Mouse (Mus musculus) adipocyte (in vitro differentiated cells): ENCODE data around the gene Gm10271.

Experiments
- DNase-seq: peaks from one replicate; pipeline ENCODE4 v3.0.0-alpha.2; 2016; ENCODE audit warnings: low spot score

The Gm10271 gene

DNA sequence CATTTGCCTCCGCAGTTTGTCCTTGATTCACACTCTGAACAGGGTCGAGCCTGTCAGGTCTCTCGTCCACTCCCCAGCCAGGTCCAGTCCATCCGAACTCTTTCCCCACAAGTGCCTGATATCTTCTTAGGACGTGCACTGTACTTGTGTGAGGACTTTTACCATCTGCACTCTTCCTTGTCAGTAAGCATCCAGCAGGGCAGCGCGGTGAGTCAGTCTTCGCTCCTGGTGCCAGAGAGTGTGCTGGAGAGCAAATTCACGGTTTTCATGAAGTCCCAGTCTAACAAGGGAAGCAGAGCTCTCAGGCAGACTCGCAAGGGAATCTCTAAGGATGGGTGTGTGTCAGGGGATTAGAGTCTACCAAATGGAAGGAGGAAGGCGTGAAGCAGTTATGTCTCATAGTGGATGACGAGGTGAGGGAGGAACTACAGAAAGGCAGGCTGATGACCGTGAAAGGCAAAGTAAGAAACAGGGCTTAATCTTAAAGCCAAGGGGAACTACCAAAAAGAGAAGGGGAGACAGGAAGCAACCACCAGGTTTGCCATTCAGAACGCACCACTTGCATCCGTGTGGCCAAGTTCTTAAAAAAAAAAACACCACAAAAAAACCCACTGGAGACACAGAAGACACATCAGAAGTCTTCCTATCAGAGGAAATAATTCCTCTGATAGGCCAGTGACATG lies 40.8 kb downstream of the Gm10271 start:
- no peak for DNase-seq

DNA sequence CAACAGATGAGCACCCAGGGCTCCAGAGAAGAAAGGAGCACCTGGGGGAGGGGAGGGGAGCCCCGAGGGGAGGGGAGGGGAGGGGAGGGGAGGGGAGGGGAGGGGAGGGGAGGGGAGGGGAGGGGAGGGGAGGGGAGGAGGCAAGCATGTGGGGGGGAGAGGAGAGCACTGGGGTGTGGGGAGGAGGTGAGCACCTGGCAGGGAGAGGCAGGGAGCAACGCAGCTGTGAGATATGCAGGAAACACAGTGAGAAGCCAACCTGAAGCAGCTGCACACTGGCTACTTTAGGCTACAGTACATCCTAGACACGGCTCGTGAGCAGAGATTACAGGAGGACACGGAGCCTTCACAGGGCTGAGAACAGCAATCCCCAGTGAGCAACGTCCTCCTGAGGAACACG lies 41.5 kb downstream of the Gm10271 start:
- no peak for DNase-seq

DNA sequence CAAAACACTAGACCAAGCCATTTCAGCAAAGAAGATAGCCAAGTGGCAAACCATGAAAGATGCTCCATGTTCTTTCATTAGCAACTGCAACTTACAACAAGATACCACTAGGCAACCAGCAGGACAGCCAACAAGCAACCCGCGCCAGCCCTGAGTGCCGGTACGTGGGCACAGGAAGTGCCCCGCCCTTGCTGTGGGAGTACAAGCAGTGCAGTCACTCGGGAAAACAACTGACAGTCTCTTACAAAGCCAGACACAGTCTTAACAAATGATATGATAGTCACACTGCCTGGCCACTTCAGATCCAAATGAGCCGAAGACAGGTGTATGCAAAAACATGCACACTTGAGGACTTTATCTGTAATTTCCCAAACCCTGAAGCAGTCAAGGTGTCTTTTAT lies 41.9 kb downstream of the Gm10271 start:
- DNase-seq: no peak

DNA sequence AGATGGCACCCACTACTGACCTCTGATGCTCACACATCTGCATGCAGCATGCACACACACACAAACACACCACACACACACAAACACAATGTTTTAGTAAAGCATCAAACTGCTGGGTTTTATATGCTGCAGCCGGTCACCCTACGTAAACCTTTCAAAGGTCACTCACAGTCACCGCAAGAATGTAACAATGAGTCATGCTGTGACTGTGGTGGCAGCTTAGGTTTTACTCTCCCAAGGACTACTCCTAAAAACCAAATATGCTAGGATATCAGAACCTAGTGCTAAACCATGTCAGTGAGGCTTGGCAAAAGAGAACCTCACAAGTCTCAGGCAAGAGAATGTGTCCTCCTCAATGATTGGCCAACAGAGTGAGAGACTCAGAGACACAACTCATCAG lies 43.6 kb downstream of the Gm10271 start:
- DNase-seq: no peak

DNA sequence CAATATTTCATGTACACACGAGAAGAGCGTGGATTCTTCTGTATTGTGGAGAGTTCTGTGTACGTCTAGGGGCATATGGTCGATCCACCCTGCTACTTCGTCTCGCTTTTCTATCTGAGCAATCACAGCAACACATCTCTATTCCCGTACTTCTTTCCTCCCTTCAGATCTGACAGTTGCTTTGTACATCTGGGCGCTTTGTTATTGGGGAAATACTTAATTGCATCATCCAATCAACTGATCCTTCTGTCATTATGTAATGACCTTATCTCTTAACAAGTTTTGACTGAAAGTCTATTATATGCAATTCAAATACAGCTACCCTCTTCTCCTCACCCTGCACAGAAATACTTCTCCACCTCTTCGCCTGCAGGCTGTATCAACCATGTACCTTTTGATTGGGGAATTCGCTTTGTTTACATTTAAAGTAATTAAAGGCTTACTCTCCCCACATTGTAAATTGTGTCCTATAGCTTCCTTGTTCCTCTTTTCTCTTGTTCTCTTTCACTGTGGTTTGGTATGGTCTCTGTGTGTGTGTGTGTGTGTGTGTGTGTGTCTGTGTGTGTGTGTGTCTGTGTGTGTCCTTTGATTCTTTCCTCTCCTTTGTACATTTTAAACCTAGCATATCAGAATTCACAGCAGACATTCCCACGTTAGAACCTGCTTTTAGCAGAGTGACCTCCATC lies 45.8 kb downstream of the Gm10271 start:
- DNase-seq: no peak

DNA sequence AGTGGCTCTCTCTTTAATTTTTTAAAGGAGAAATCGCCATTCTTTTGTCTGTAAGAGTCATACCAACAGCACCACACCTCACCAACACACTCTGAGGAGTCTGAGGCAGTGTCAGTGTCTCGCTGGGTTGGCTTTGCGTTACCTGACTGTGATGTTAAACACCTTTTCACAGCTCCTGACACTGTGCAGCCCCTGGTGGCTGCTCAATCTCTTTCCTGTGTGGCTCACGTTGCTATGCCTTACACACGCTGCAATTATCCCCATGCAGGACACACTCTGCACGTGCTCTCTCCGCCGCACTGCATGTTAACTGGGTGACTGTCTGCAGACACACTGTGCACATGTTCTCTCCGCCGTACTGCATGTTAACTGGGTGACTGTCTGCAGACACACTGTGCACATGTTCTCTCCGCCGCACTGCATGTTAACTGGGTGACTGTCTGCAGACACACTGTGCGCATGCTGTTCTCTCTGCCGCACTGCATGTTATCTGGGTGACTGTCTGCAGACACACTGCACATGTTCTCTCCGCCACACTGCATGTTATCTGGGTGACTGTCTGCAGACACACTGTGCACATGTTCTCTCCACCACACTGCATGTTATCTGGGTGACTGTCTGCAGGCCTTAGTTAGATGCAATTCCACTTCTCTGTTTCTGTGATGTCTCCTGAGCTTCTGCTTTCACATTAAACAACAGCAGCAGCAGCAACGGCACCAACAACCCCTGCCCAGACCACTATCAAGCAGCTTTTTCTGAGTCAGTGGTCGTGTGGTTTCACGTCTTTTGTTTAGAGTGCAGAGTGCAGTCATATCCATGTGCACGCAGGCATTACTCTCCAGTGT lies 48.5 kb downstream of the Gm10271 start:
- no peak for DNase-seq

DNA sequence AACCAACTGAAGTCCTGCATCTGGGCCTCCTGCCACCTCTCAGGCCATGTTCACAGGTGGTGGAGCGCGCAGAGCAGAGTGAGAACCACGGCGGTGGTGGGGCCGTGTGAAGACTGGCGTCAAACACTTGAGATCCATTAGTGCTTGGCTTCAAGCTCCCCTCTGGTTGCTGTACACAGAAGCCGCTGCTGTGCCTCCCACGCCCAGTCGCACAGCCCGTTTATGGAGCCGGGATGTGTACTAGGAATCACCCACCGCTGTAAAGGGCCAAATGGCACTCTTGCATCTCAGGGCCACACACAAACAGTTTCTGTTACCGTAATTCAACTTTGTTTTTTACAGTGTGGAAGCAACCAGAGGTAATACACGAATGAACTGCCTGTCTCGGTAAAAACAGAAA lies 50.2 kb downstream of the Gm10271 start:
- DNase-seq: no peak

DNA sequence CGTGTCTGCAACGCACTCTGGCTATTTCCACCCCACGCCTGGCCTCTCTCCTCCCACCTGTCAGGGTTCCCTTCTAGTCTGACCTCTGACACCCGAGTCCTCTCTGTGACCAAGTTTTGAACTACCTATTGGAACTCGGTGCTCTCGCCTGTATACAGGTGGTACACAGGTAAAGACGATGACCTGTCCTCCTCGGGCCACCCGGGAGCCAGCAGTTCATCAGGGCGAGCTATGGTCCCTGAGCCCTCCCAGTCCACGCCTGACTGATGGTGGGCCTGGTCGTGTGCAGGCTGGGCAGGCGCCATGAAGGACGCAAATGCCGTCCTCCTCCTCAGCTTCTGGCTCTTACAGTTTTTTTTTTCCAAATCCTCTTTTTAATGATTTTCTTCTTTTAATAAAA lies 51.0 kb downstream of the Gm10271 start:
- no peak for DNase-seq

DNA sequence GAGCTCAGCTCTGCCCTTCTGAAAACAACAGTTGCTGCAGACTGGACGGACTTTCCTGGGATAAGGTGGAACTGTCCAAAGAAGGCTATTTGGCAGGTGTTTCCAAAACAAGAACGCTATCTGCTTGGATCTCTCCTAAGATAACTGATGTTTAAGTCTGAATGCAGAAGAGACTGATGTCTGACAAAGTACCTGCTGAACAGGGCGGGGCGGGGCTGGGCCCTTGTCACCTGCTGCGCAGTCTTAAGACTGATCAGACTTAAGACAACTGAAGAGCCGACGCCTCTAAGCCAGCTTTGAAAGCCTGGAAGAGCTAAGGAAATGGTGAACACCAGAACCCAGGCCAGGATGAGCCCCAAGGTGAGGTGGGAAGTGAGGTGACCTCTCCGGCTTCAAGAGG lies 51.8 kb downstream of the Gm10271 start:
- DNase-seq: no peak

DNA sequence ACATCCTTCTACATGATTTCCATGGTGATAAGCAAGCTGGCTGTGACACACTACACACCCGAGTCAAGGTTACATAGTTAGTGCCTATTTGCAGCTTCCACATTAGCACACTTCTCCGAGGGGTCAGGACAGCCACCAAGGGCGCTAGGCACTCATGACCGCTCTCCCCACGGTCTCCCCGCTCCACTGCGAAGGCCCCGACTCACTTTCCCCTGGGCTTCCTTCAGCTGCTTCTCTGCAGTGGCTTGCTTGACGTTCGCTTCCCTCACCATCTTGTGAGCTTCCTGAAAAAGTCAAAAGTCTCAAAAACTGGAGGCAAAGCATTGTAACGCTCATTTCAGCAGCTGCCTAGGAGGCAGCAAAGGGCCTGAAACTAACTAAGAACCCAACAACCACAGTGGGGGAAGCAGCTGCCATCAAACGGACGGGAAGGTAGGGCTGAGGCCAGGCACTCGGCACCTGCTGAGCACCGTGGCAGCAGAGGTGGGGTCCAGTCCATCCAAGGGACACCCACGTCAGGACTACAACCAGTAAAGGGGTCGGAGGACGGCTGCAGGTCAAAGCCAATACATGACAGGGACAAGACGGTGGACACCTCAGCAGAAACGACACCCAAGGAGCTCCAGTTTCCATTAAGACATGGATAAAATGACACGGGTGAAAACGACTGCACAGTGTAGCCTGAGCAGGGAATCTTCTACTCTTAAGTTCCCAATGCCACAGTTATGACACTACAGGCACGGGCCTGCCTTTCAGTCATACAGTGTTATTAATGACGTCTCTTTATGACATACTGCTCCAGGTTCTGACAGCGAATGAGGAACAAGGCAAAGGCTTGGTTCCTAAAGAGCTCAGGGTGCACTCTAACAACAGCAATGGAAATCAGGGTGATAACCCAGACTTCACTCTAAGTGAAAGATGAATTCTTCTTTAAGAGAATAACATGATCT lies 52.8 kb downstream of the Gm10271 start:
- DNase-seq: no peak

DNA sequence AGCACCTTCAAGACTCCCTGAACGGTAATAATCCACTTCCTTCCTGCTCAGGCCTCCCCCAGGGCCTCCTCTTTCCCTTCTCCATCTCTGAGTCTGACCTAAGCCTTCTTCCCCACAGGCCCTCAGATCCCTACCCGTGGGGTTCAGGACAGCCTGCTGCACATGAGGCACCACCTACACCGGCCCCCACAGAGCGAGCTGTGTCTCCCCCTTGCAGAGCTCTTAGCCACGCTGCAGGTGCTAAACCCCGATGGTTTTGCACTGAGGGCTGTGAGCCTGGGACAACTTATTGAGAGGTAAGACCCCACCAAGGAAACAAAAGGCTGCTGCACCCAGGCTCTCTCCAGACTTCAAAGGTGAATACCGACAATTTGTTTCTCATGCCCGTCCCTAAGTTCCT lies 55.8 kb downstream of the Gm10271 start:
- DNase-seq: no peak

DNA sequence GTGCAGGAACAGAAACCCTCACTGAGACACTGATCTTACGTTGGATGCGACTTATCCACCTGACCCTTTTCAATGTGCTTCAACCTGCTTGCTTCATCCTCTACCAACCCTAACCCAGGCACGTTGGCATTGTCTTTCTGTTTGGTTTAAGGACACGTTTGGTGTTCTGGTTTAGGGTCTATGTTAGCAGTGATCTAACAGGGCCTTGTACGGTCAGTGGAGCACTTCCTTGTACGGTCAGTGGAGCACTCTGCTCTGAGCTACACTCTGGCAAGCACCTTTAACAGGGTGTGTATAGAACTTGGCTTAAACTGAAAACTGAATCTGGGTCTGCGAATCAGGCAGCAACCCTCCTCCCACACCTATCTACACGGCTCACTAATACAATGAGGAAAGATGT lies 57.1 kb downstream of the Gm10271 start:
- DNase-seq: no peak

DNA sequence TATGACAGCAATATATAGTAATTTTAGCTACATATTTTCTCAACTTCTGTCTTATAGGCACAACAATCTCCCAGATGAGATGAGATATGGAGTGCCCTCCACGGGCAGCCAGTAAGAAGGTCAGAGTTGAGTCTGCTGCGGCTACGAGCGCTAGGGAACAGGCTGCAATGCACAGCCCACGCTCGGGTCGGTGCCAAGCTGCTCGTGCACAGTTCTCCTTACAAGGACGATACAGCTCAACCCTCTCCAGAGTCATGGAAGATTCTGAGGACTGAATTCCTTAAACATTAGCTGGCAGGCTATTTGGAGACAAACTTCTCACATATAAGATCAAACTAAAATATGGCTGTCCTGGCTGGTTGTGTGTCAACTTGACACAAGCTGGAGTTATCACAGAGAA lies 57.8 kb downstream of the Gm10271 start:
- DNase-seq: no peak

DNA sequence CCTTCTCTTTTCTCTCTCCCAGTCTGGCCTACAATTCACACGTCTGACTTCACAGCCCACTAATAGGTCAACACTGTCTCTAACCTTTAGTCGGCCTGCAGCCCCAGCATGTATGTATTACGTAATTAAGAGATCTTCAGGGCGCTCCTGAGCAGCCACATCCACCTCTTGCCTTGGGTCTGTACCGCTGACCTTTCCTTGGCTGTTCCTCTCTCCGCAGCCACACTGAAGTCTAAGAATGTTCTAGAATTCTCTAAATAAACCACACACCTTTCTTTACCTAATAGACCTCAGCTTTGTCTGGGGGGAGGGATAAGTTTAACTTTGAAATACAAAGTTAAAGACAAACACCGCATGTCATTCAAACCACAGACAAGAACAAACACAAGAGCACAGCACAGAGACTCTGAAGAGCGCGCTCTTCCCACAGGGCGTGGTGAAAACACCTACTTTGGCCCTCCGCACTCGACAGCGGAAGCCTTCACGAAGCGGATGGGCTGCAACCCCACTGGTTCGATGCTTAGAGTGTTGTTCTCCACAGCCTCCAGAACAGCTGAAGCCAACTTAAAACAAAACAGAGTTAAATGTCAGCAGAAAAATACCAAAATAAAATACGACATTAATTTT lies 58.6 kb downstream of the Gm10271 start:
- no peak for DNase-seq

DNA sequence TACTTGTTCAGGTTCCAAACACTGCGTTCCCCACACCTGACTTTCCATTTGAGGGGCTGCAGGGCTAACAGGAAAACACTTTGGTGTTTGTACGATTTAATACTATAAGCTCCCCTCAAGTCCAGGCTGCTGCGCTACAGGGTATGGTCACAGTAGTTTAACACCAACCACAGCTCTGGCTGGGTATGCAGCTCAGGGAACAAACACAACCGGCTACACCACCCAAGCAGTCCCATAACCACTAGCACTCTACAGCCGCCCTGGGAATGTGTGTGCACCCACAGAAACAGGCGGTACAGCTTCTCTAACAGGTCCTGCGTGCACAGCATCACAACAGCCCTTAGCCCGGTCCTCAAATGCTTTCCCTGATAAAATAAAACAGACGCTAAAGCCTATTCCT lies 59.6 kb downstream of the Gm10271 start:
- no peak for DNase-seq

DNA sequence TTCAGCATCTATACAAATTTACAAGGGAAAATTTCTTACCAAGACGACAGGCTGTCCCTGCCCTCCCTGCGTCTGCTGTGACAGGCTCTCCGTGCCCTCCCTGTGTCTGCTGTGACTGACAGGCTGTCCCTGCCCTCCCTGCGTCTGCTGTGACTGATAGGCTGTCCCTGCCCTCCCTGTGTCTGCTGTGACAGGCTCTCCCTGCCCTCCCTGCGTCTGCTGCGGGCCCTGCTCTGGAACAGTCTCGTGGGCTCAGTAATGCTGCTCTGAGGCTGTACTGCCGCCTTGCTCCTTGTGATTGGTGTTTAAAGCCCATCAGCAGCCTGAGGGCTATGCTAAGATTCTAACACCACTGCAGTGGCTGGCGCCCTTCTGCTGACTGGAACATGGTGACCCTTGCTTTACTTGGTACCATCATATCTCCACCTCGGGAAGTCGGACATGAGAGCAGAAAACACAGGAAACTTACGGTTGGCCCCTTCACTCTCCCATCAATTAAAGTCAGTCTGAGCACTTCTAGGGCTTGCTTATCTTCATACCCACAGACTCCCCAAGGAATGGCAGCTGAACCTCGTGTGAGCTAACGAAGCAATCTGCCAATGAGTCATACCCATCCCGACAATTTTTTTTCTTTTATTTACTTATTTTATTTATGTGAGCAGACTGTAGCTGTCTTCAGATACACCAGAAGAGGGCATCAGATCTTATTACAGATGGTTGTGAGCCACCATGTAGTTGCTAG lies 63.3 kb downstream of the Gm10271 start:
- no peak for DNase-seq
